Mouse (Mus musculus) layer of hippocampus, adult 2 months (tissue): ENCODE measurements around the gene Neurod1. TPM values are rescaled to one million over a fixed set of nuclear protein-coding genes. Genes with fewer than 3 reads are reported as not detected.

Experiments used
- DNase-seq, 2 experiments: peaks; one replicate each; pipeline ENCODE4 v3.0.0; 2022; ENCODE audit warnings: low spot score in 2 of 2
- H3K27ac ChIP-seq: fragments of 200-600 bp; 2 replicates; pipeline ENCODE4 v1.8.1; 2022
- H3K4me3 ChIP-seq: fragments of 200-600 bp; 2 replicates; pipeline ENCODE4 v1.8.1; 2022; ENCODE audit warnings: mild to moderate bottlenecking
- CTCF ChIP-seq: fragments of 200-600 bp; conservative IDR thresholded peaks from 2 replicates; pipeline ENCODE4 v1.8.1; 2022; ENCODE audit warnings: antibody characterized with exemption, mild to moderate bottlenecking, moderate library complexity
- total RNA-seq, 2 experiments: library from RNA; stranded (reverse); gene quantifications; 2 replicates each; pipeline ENCODE4 v1.2.3; 2021

The Neurod1 gene
- total RNA-seq, 2 experiments from 2014 or later, result 32.7 to 33.1 TPM

- Histone ChIP-seq H3K27ac (peak overlapping the region; percentile 95), H3K4me3 (peak overlapping the region; percentile 70)
- no peak for DNase-seq
- no peak for TF ChIP-seq CTCF
Measured at GRCm38 (mm10) chr2:79454786-79455446, 1.6 kb downstream of the Neurod1 start.

- peak overlapping the region; percentile 70 for H3K4me3 ChIP-seq
- H3K27ac ChIP-seq, result peak overlapping the region; percentile 95
- peak in 1 of 2 experiments; percentile 30 for DNase-seq
- no peak for TF ChIP-seq CTCF
Measured at GRCm38 (mm10) chr2:79453901-79454781, 2.4 kb downstream of the Neurod1 start.

GRCm38 (mm10) chr2:79451438-79451837 lies 5.1 kb downstream of the Neurod1 start:
- Histone ChIP-seq H3K27ac (peak overlapping the region; percentile 5; the same call in 1 of the 2 replicates), H3K4me3 (no peak overlapping the region)
- DNase-seq, result no peak
- no peak for TF ChIP-seq CTCF

GRCm38 (mm10) chr2:79450684-79451394 lies 5.7 kb downstream of the Neurod1 start:
- Histone ChIP-seq H3K27ac (peak overlapping the region; percentile 5; the same call in 1 of the 2 replicates), H3K4me3 (no peak overlapping the region)
- DNase-seq, result no peak
- no peak for TF ChIP-seq CTCF

- TF ChIP-seq CTCF, result no peak
- Histone ChIP-seq H3K27ac (no peak overlapping the region), H3K4me3 (no peak overlapping the region)
- no peak for DNase-seq
Measured at GRCm38 (mm10) chr2:79449371-79449770, 7.2 kb downstream of the Neurod1 start.

- Histone ChIP-seq H3K4me3 (no peak overlapping the region), H3K27ac (no peak overlapping the region)
- no peak for TF ChIP-seq CTCF
- no peak for DNase-seq
Measured at GRCm38 (mm10) chr2:79447198-79447597, 9.4 kb downstream of the Neurod1 start.

- no peak for TF ChIP-seq CTCF
- H3K4me3 ChIP-seq, result no peak overlapping the region
- H3K27ac ChIP-seq, result no peak overlapping the region
- no peak for DNase-seq
Measured at GRCm38 (mm10) chr2:79443861-79444620, 12.5 kb downstream of the Neurod1 start.

GRCm38 (mm10) chr2:79443401-79443800 lies 13.2 kb downstream of the Neurod1 start:
- Histone ChIP-seq H3K4me3 (no peak overlapping the region), H3K27ac (no peak overlapping the region)
- TF ChIP-seq CTCF, result no peak
- no peak for DNase-seq

- Histone ChIP-seq H3K4me3 (no peak overlapping the region), H3K27ac (no peak overlapping the region)
- no peak for TF ChIP-seq CTCF
- DNase-seq, result no peak
Measured at GRCm38 (mm10) chr2:79442906-79443305, 13.6 kb downstream of the Neurod1 start.

GRCm38 (mm10) chr2:79442227-79442626 lies 14.3 kb downstream of the Neurod1 start:
- no peak overlapping the region for H3K27ac ChIP-seq
- no peak overlapping the region for H3K4me3 ChIP-seq
- no peak for TF ChIP-seq CTCF
- no peak for DNase-seq

- no peak for DNase-seq
- no peak for TF ChIP-seq CTCF
- Histone ChIP-seq H3K27ac (no peak overlapping the region), H3K4me3 (no peak overlapping the region)
Measured at GRCm38 (mm10) chr2:79430061-79430460, 26.5 kb downstream of the Neurod1 start.

GRCm38 (mm10) chr2:79429650-79430049 lies 26.9 kb downstream of the Neurod1 start:
- no peak for DNase-seq
- Histone ChIP-seq H3K27ac (no peak overlapping the region), H3K4me3 (no peak overlapping the region)
- no peak for TF ChIP-seq CTCF

- Histone ChIP-seq H3K27ac (peak overlapping the region; percentile 65), H3K4me3 (peak overlapping the region; percentile 56)
- TF ChIP-seq CTCF, result no peak
- no peak for DNase-seq
Measured at GRCm38 (mm10) chr2:79429108-79429507, 27.4 kb downstream of the Neurod1 start.
